Mouse (Mus musculus): ENCODE measurements around the gene Cyfip2. TPM values are rescaled to one million over a fixed set of nuclear protein-coding genes. Genes with fewer than 3 reads are reported as not detected.

Gene Cyfip2
- 5.3 and 5.4 TPM in 2 replicates for polyA plus RNA-seq (2015; fragmentation: Nextera tagmentation; extraction: Ambion mirVana)

- ATAC-seq (ENCODE audit: extremely low read depth, insufficient number of reproducible peaks, low FRiP score, low TSS enrichment): no peak
Measured at GRCm38 (mm10) chr11:46312523-46313035, at the start of gene Cyfip2. TSS of gene Cyfip2 (minus strand) at chr11:46312859.

GRCm38 (mm10) chr11:46360991-46361665 is 48.5 kb upstream of the Cyfip2 start:
- no peak for ATAC-seq (ENCODE audit: extremely low read depth, insufficient number of reproducible peaks, low FRiP score, low TSS enrichment)
- H3K4me3 ChIP-seq: no peak overlapping the region
- H3K27ac ChIP-seq (replicated peaks): no peak overlapping the region
- H3K4me1 ChIP-seq: no peaks in the 10 kb centered on the region
- H3K9me3 ChIP-seq: no peaks in the 10 kb centered on the region; the same call in 1 of the 2 replicates
- 0 out of 2 replicates have a peak, but pooled peaks cover 3% of the 10 kb centered on the region for H3K27me3 ChIP-seq (replicated peaks)
- no peaks in the 10 kb centered on the region for H3K36me3 ChIP-seq
- no peak overlapping the region for H3K9ac ChIP-seq
- WGBS: 63% methylated on average over 2 of the region's 2 CpGs
- H3K4me2 ChIP-seq: no peak overlapping the region

More at GRCm38 (mm10) chr11:46312523-46313035, at the start of gene Cyfip2:
- peak within 1 kb of the TSS; percentile 83 for H3K9ac ChIP-seq
- peaks cover 41% of the 10 kb centered on the region for H3K27me3 ChIP-seq (replicated peaks)
- no peaks in the 10 kb centered on the region for H3K9me3 ChIP-seq
- peak within 1 kb of the TSS; percentile 50 for H3K27ac ChIP-seq (replicated peaks)
- H3K36me3 ChIP-seq: no peaks in the 10 kb centered on the region
- peak within 1 kb of the TSS; percentile 83 for H3K4me3 ChIP-seq
- WGBS: 9% methylated on average over 14 of the region's 14 CpGs
- peak within 1 kb of the TSS; percentile 98 for H3K4me2 ChIP-seq
- peaks cover 13% of the 10 kb centered on the region for H3K4me1 ChIP-seq

GRCm38 (mm10) chr11:46358369-46358768 is 45.7 kb upstream of the Cyfip2 start:
- ATAC-seq (ENCODE audit: extremely low read depth, insufficient number of reproducible peaks, low FRiP score, low TSS enrichment): no peak
- no peak overlapping the region for H3K4me3 ChIP-seq
- WGBS: 45% methylated on average over 1 of the region's 1 CpGs

GRCm38 (mm10) chr11:46349681-46350410 is 37.2 kb upstream of the Cyfip2 start:
- H3K27me3 ChIP-seq (replicated peaks): no peaks in the 10 kb centered on the region
- 57% methylated on average over 2 of the region's 2 CpGs for WGBS
- ATAC-seq (ENCODE audit: extremely low read depth, insufficient number of reproducible peaks, low FRiP score, low TSS enrichment): no peak

More at GRCm38 (mm10) chr11:46358369-46358768, 45.7 kb upstream of the Cyfip2 start:
- Histone ChIP-seq H3K4me2 (no peak overlapping the region), H3K9ac (no peak overlapping the region), H3K27ac (replicated peaks) (no peak overlapping the region), H3K36me3 (no peaks in the 10 kb centered on the region), H3K9me3 (no peaks in the 10 kb centered on the region; the same call in 1 of the 2 replicates), H3K4me1 (no peaks in the 10 kb centered on the region), H3K27me3 (replicated peaks) (0 out of 2 replicates have a peak, but pooled peaks cover 3% of the 10 kb centered on the region)

GRCm38 (mm10) chr11:46348416-46348815 is 35.8 kb upstream of the Cyfip2 start:
- H3K36me3 ChIP-seq: no peaks in the 10 kb centered on the region
- no peak for ATAC-seq (ENCODE audit: extremely low read depth, insufficient number of reproducible peaks, low FRiP score, low TSS enrichment)
- no peaks in the 10 kb centered on the region for H3K27me3 ChIP-seq (replicated peaks)
- peaks cover 21% of the 10 kb centered on the region for H3K4me1 ChIP-seq
- no peaks in the 10 kb centered on the region for H3K9me3 ChIP-seq
- no peak overlapping the region for H3K9ac ChIP-seq
- no peak overlapping the region for H3K4me2 ChIP-seq
- H3K4me3 ChIP-seq: no peak overlapping the region
- no peak overlapping the region for H3K27ac ChIP-seq (replicated peaks)
- 63% methylated on average over 3 of the region's 3 CpGs for WGBS

More at GRCm38 (mm10) chr11:46349681-46350410, 37.2 kb upstream of the Cyfip2 start:
- no peak overlapping the region for H3K27ac ChIP-seq (replicated peaks)
- H3K9ac ChIP-seq: no peak overlapping the region
- no peak overlapping the region for H3K4me3 ChIP-seq
- no peaks in the 10 kb centered on the region for H3K9me3 ChIP-seq
- H3K4me1 ChIP-seq: 0 out of 2 replicates have a peak, but pooled peaks cover 9% of the 10 kb centered on the region
- H3K4me2 ChIP-seq: no peak overlapping the region
- no peaks in the 10 kb centered on the region for H3K36me3 ChIP-seq

GRCm38 (mm10) chr11:46347756-46348155 is 35.1 kb upstream of the Cyfip2 start:
- Histone ChIP-seq H3K9ac (no peak overlapping the region), H3K4me1 (peaks cover 21% of the 10 kb centered on the region), H3K27me3 (replicated peaks) (no peaks in the 10 kb centered on the region), H3K4me2 (no peak overlapping the region), H3K36me3 (no peaks in the 10 kb centered on the region), H3K27ac (replicated peaks) (no peak overlapping the region), H3K9me3 (no peaks in the 10 kb centered on the region), H3K4me3 (no peak overlapping the region)
- 75% methylated on average over 5 of the region's 5 CpGs for WGBS
- ATAC-seq (ENCODE audit: extremely low read depth, insufficient number of reproducible peaks, low FRiP score, low TSS enrichment): no peak

GRCm38 (mm10) chr11:46343886-46344546 is 31.4 kb upstream of the Cyfip2 start:
- no peaks in the 10 kb centered on the region for H3K36me3 ChIP-seq
- H3K9me3 ChIP-seq: no peaks in the 10 kb centered on the region
- H3K27ac ChIP-seq (replicated peaks): no peak overlapping the region
- no peaks in the 10 kb centered on the region for H3K27me3 ChIP-seq (replicated peaks)
- H3K9ac ChIP-seq: no peak overlapping the region
- H3K4me1 ChIP-seq: peaks cover 34% of the 10 kb centered on the region
- no peak for ATAC-seq (ENCODE audit: extremely low read depth, insufficient number of reproducible peaks, low FRiP score, low TSS enrichment)
- WGBS: 50% methylated on average over 5 of the region's 5 CpGs
- no peak overlapping the region for H3K4me2 ChIP-seq
- no peak overlapping the region for H3K4me3 ChIP-seq

- 56% methylated on average over 4 of the region's 4 CpGs for WGBS
- ATAC-seq (ENCODE audit: extremely low read depth, insufficient number of reproducible peaks, low FRiP score, low TSS enrichment): no peak
- Histone ChIP-seq H3K27me3 (replicated peaks) (no peaks in the 10 kb centered on the region), H3K9ac (no peak overlapping the region), H3K27ac (replicated peaks) (peak overlapping the region; percentile 17), H3K4me1 (peaks cover 27% of the 10 kb centered on the region), H3K4me2 (no peak overlapping the region), H3K4me3 (no peak overlapping the region), H3K36me3 (no peaks in the 10 kb centered on the region), H3K9me3 (no peaks in the 10 kb centered on the region)
Measured at GRCm38 (mm10) chr11:46341960-46342359, 29.3 kb upstream of the Cyfip2 start.

- no peak overlapping the region for H3K9ac ChIP-seq
- H3K4me1 ChIP-seq: no peaks in the 10 kb centered on the region
- ATAC-seq (ENCODE audit: extremely low read depth, insufficient number of reproducible peaks, low FRiP score, low TSS enrichment): no peak
- H3K36me3 ChIP-seq: no peaks in the 10 kb centered on the region
- no peak overlapping the region for H3K27ac ChIP-seq (replicated peaks)
- H3K4me3 ChIP-seq: no peak overlapping the region
- no peak overlapping the region for H3K4me2 ChIP-seq
- H3K9me3 ChIP-seq: no peaks in the 10 kb centered on the region
- H3K27me3 ChIP-seq (replicated peaks): no peaks in the 10 kb centered on the region
- 76% methylated on average over 5 of the region's 5 CpGs for WGBS
Measured at GRCm38 (mm10) chr11:46336020-46336419, 23.4 kb upstream of the Cyfip2 start.

GRCm38 (mm10) chr11:46332217-46332616 is 19.6 kb upstream of the Cyfip2 start:
- Histone ChIP-seq H3K27me3 (replicated peaks) (no peaks in the 10 kb centered on the region), H3K4me1 (no peaks in the 10 kb centered on the region), H3K9ac (no peak overlapping the region), H3K4me3 (no peak overlapping the region), H3K9me3 (no peaks in the 10 kb centered on the region), H3K4me2 (no peak overlapping the region), H3K27ac (replicated peaks) (no peak overlapping the region), H3K36me3 (no peaks in the 10 kb centered on the region)
- WGBS: 86% methylated on average over 8 of the region's 8 CpGs
- ATAC-seq (ENCODE audit: extremely low read depth, insufficient number of reproducible peaks, low FRiP score, low TSS enrichment): no peak

Data from heart, embryonic 13.5 days (tissue).